Mouse (Mus musculus) intestine, postnatal 0 days (tissue): ENCODE data around the gene Adcy3. TPM values are rescaled to one million over a fixed set of nuclear protein-coding genes. Genes with fewer than 3 reads are reported as not detected.

ENCODE experiments used
- ATAC-seq: fragments of 200-750 bp; cut with Nextera tagmentation; 2 replicates; pipeline ENCODE4 v1.8.0; 2017; ENCODE audit warnings: mild to moderate bottlenecking, moderate TSS enrichment, moderate library complexity
- H3K27ac ChIP-seq: fragments of 300-500 bp; sonication (generic); 2 replicates; pipeline ENCODE4 v1.5.1; 2014; ENCODE audit warnings: mild to moderate bottlenecking, low read depth, low read length, moderate library complexity
- H3K27me3 ChIP-seq: fragments of 300-500 bp; sonication (generic); replicated peaks from 2 replicates; pipeline ENCODE4 v1.6.1; 2014; ENCODE audit warnings: low read length, mixed read lengths; ENCODE audit not compliant: control insufficient read depth, insufficient read depth
- H3K36me3 ChIP-seq: fragments of 300-500 bp; sonication (generic); 2 replicates; pipeline ENCODE4 v1.6.1; 2014; ENCODE audit warnings: mild to moderate bottlenecking, moderate library complexity; ENCODE audit not compliant: control insufficient read depth, insufficient read depth
- H3K4me1 ChIP-seq: fragments of 300-500 bp; sonication (generic); replicated peaks from 2 replicates; pipeline ENCODE4 v1.6.1; 2014; ENCODE audit warnings: antibody characterized with exemption, low read length, mixed read lengths; ENCODE audit not compliant: control insufficient read depth, insufficient read depth
- H3K4me2 ChIP-seq: fragments of 300-500 bp; sonication (generic); replicated peaks from 2 replicates; pipeline ENCODE4 v1.6.1; 2014; ENCODE audit warnings: low read depth, mild to moderate bottlenecking, moderate library complexity
- H3K4me3 ChIP-seq: fragments of 300-500 bp; sonication (generic); 2 replicates; pipeline ENCODE4 v1.5.1; 2014; ENCODE audit warnings: low read depth, low read length
- H3K9ac ChIP-seq: fragments of 300-500 bp; sonication (generic); 2 replicates; pipeline ENCODE4 v1.6.1; 2014; ENCODE audit warnings: mild to moderate bottlenecking, low read depth, low read length
- H3K9me3 ChIP-seq: fragments of 300-500 bp; sonication (generic); 2 replicates; pipeline ENCODE4 v1.6.1; 2016; ENCODE audit warnings: mixed run types; ENCODE audit not compliant: control insufficient read depth
- CTCF ChIP-seq: sonication (generic); IDR thresholded peaks from 2 replicates; pipeline ENCODE4 v1.5.1; 2016; ENCODE audit warnings: low read depth, mild to moderate bottlenecking, control low read depth, antibody characterized with exemption, moderate library complexity
- WGBS: fragments of 180-500 bp; shearing (Covaris S2); extraction: QIAGEN DNeasy Blood & Tissue Kit; methylation state at CpG from one replicate; pipeline ENCODE4 v1.1.7; 2014; 5-methylcytosine and 5-hydroxymethylcytosine counted together
- polyA plus RNA-seq: library from polyadenylated mRNA; unstranded; fragments of >200 nt; fragmentation: Nextera tagmentation; extraction: Ambion mirVana; gene quantifications from 2 replicates; pipeline ENCODE4 v1.2.1, GENCODE M21; 2015

The Adcy3 gene
- polyA plus RNA-seq, 1 experiment from 2014 or later: 8.1 TPM

- peak; percentile 97 for ATAC-seq
- no peak overlapping the region for H3K9ac ChIP-seq
- peak overlapping the region; percentile 48; the same call in 1 of the 2 replicates for H3K4me2 ChIP-seq
- no peaks in the 10 kb centered on the region for H3K4me1 ChIP-seq
- H3K9me3 ChIP-seq: no peaks in the 10 kb centered on the region
- no peaks in the 10 kb centered on the region for H3K36me3 ChIP-seq
- WGBS: 53% methylated on average over 7 of the region's 7 CpGs
- peak overlapping the region; percentile 73 for H3K27ac ChIP-seq
- no peak for TF ChIP-seq CTCF
- no peaks in the 10 kb centered on the region for H3K27me3 ChIP-seq
- no peak overlapping the region for H3K4me3 ChIP-seq
Observed at GRCm38 (mm10) chr12:4158868-4159632, 26.1 kb downstream of the Adcy3 start.

- Histone ChIP-seq H3K27me3 (no peaks in the 10 kb centered on the region), H3K4me3 (no peak overlapping the region), H3K9me3 (no peaks in the 10 kb centered on the region), H3K27ac (peak overlapping the region; percentile 73), H3K9ac (no peak overlapping the region), H3K36me3 (0 out of 2 replicates have a peak, but pooled peaks cover 3% of the 10 kb centered on the region), H3K4me2 (peak overlapping the region; percentile 48), H3K4me1 (no peaks in the 10 kb centered on the region)
- ATAC-seq: no peak
- WGBS: 81% methylated on average over 7 of the region's 7 CpGs
- peak; percentile 51 for TF ChIP-seq CTCF
Observed at GRCm38 (mm10) chr12:4160322-4160721, 27.4 kb downstream of the Adcy3 start.

GRCm38 (mm10) chr12:4162886-4163285, 30.0 kb downstream of the Adcy3 start:
- H3K27ac ChIP-seq: no peak overlapping the region
- WGBS: 54% methylated on average over 2 of the region's 2 CpGs
- no peak for TF ChIP-seq CTCF
- ATAC-seq: no peak
- no peak overlapping the region for H3K4me3 ChIP-seq
- H3K27me3 ChIP-seq: no peaks in the 10 kb centered on the region
- no peak overlapping the region for H3K9ac ChIP-seq
- no peaks in the 10 kb centered on the region for H3K4me1 ChIP-seq
- H3K4me2 ChIP-seq: no peak overlapping the region
- H3K36me3 ChIP-seq: 0 out of 2 replicates have a peak, but pooled peaks cover 3% of the 10 kb centered on the region
- H3K9me3 ChIP-seq: no peaks in the 10 kb centered on the region

GRCm38 (mm10) chr12:4166970-4167369, 34.1 kb downstream of the Adcy3 start:
- no peaks in the 10 kb centered on the region for H3K4me1 ChIP-seq
- no peak for ATAC-seq
- H3K4me3 ChIP-seq: no peak overlapping the region
- H3K27ac ChIP-seq: no peak overlapping the region
- H3K9ac ChIP-seq: no peak overlapping the region
- no peak for TF ChIP-seq CTCF
- no peaks in the 10 kb centered on the region for H3K27me3 ChIP-seq
- no peaks in the 10 kb centered on the region for H3K9me3 ChIP-seq
- 61% methylated on average over 3 of the region's 3 CpGs for WGBS
- 0 out of 2 replicates have a peak, but pooled peaks cover 3% of the 10 kb centered on the region for H3K36me3 ChIP-seq
- no peak overlapping the region for H3K4me2 ChIP-seq

- Histone ChIP-seq H3K27me3 (no peaks in the 10 kb centered on the region), H3K4me3 (no peak overlapping the region), H3K9me3 (no peaks in the 10 kb centered on the region), H3K4me2 (no peak overlapping the region), H3K27ac (no peak overlapping the region), H3K4me1 (no peaks in the 10 kb centered on the region), H3K36me3 (0 out of 2 replicates have a peak, but pooled peaks cover 10% of the 10 kb centered on the region), H3K9ac (no peak overlapping the region)
- no peak for TF ChIP-seq CTCF
- WGBS: 94% methylated on average over 1 of the region's 1 CpGs
- no peak for ATAC-seq
Observed at GRCm38 (mm10) chr12:4169058-4169457, 36.2 kb downstream of the Adcy3 start.

- Histone ChIP-seq H3K36me3 (0 out of 2 replicates have a peak, but pooled peaks cover 10% of the 10 kb centered on the region), H3K27me3 (no peaks in the 10 kb centered on the region), H3K4me3 (no peak overlapping the region), H3K4me2 (no peak overlapping the region), H3K4me1 (no peaks in the 10 kb centered on the region), H3K9me3 (no peaks in the 10 kb centered on the region), H3K27ac (no peak overlapping the region), H3K9ac (no peak overlapping the region)
- TF ChIP-seq CTCF: no peak
- 92% methylated on average over 5 of the region's 5 CpGs for WGBS
- no peak for ATAC-seq
Observed at GRCm38 (mm10) chr12:4169622-4170021, 36.7 kb downstream of the Adcy3 start.
